8 mouse cellular contexts compared by ENCODE assay signal in the genomic region with DNA sequence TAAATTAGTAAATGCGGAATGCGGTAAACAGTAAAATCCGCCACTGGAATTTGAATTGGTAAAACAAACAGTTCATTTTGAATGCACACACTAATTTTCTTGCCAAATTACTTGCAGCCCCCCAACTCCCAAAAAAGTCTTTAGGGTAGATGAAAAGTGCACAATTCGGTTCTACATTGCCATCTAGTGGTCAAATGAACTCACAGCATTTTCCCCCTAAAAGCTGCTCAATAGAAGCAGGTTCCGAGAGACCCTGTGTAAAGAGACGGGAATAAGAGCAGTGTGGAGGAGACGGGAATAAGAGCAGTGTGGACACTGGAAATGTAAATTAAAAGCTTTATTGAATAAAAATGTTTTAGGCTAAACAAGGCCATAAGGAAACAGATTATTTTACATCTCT. TPM values are rescaled to one million over a fixed set of nuclear protein-coding genes. Genes with fewer than 3 reads are reported as not detected.
DNase-seq lines count a peak whose midpoint lies in the region; ATAC-seq and TF ChIP-seq lines count a peak whose summit lies in the region.

No protein-coding gene starts in this region.

- H3K4me2 ChIP-seq in kidney, embryonic 15.5 days: no peak overlapping the region

- no peak overlapping the region for H3K4me3 ChIP-seq in kidney, adult 2 months (ENCODE audit: insufficient read depth, low read depth, low read length)
- no peak overlapping the region for H3K4me3 ChIP-seq in kidney, embryonic 15.5 days (replicated peaks)
- no peak overlapping the region for H3K4me3 ChIP-seq in C2C12 (ENCODE audit: insufficient read depth, poor library complexity, severe bottlenecking)
- H3K4me3 ChIP-seq in MEL (ENCODE audit: control insufficient read depth in 1 of 2, insufficient read depth in 1 of 2, low read depth in 2 of 2, low read length in 2 of 2): no peak overlapping the region

- no peak overlapping the region for H3K27ac ChIP-seq in kidney, adult 2 months (ENCODE audit: insufficient read depth, low read depth, low read length)
- H3K27ac ChIP-seq in kidney, embryonic 15.5 days: no peak overlapping the region
- no peak overlapping the region for H3K27ac ChIP-seq in MEL (ENCODE audit: control insufficient read depth, low read depth, low read length)

- no peak for ATAC-seq in kidney, embryonic 15.5 days (replicated peaks; ENCODE audit: low FRiP score)

- H3K27me3 ChIP-seq in kidney, adult 2 months (replicated peaks; ENCODE audit: control insufficient read depth, insufficient read depth, low read length): no peaks in the 10 kb centered on the region
- no peaks in the 10 kb centered on the region for H3K27me3 ChIP-seq in kidney, embryonic 15.5 days
- no peaks in the 10 kb centered on the region for H3K27me3 ChIP-seq in C2C12 (ENCODE audit: control insufficient read depth, insufficient read depth, insufficient read length)
- no peaks in the 10 kb centered on the region for H3K27me3 ChIP-seq in MEL (ENCODE audit: control insufficient read depth in 1 of 2, insufficient read depth in 2 of 2, low read length in 2 of 2)

- peaks cover 6% of the 10 kb centered on the region; the same call in 1 of the 2 replicates for H3K36me3 ChIP-seq in kidney, adult 2 months (ENCODE audit: control insufficient read depth, insufficient read depth, low read length)
- H3K36me3 ChIP-seq in kidney, embryonic 15.5 days: peaks cover 46% of the 10 kb centered on the region
- H3K36me3 ChIP-seq in C2C12 (ENCODE audit: control insufficient read depth, insufficient read depth) (peaks cover 55% of the 10 kb centered on the region), MEL (ENCODE audit: control insufficient read depth in 1 of 2, insufficient read depth in 2 of 2, low read length in 2 of 2) (peaks cover 0 to 1% of the 10 kb centered on the region in 2 experiments; a peak in 2 of 4 replicates)

- peak; percentile 43 for DNase-seq in kidney, adult 2 months
- DNase-seq in MEL (ENCODE audit: low read depth, low spot score): peak; percentile 66
- peak; percentile 84 for DNase-seq in embryo, embryonic 10.5 days (ENCODE audit: low spot score)
- DNase-seq in retina, embryonic 14.5 days (ENCODE audit: low spot score): peak; percentile 87
- DNase-seq in urinary bladder, postnatal 25 days (ENCODE audit: low spot score): no peak
- no peak for DNase-seq in gastrocnemius, adult 8-10 months (ENCODE audit: low spot score in 2 of 2)

- peak; percentile 26 for TF ChIP-seq CTCF in kidney, adult 2 months (conservative IDR thresholded peaks at IDR 0.05; ENCODE audit: insufficient read depth, insufficient read length, low read depth, low read length)
- TF ChIP-seq CTCF in C2C12 (IDR thresholded peaks at IDR 0.05; ENCODE audit: control insufficient read depth, insufficient read depth, insufficient read length): peak; percentile 32
- TF ChIP-seq CTCF in MEL (IDR thresholded peaks at IDR 0.05 in 2 of 3, conservative IDR thresholded peaks at IDR 0.05 in 1 of 3; ENCODE audit: control insufficient read depth in 1 of 3, insufficient read depth in 1 of 3, low read depth in 2 of 3, low read length in 3 of 3, poor library complexity in 1 of 3, severe bottlenecking in 1 of 3): peak; percentile 50 to 100 (median 85)

- H3K79me3 ChIP-seq in C2C12 (ENCODE audit: low read depth): no peaks in the 10 kb centered on the region

- no peak overlapping the region for H3ac ChIP-seq in C2C12 (ENCODE audit: control insufficient read depth, insufficient read length, low read depth)

- TF ChIP-seq RAD21 in MEL (IDR thresholded peaks at IDR 0.05; ENCODE audit: low read depth, low read length): no peak; the same call in none of the 2 replicates

- H3K9ac ChIP-seq in kidney, embryonic 15.5 days: no peak overlapping the region
- no peak overlapping the region for H3K9ac ChIP-seq in MEL (ENCODE audit: control insufficient read depth, low read depth, low read length, poor library complexity, severe bottlenecking)

- no peaks in the 10 kb centered on the region for H3K9me3 ChIP-seq in kidney, embryonic 15.5 days (replicated peaks)
- no peaks in the 10 kb centered on the region for H3K9me3 ChIP-seq in MEL (replicated peaks; ENCODE audit: insufficient read depth, low read length)

- H3K4me1 ChIP-seq in kidney, adult 2 months (ENCODE audit: control insufficient read depth, insufficient read depth, low read length): no peaks in the 10 kb centered on the region
- H3K4me1 ChIP-seq in kidney, embryonic 15.5 days: peaks cover 6% of the 10 kb centered on the region; the same call in 1 of the 2 replicates
- H3K4me1 ChIP-seq in MEL (ENCODE audit: control insufficient read depth in 1 of 2, insufficient read depth in 2 of 2, low read length in 2 of 2): peaks cover 0 to under 1% of the 10 kb centered on the region in 2 experiments; a peak in 2 of 4 replicates

- no peaks in the 10 kb centered on the region for H3K79me2 ChIP-seq in C2C12 (ENCODE audit: control insufficient read depth, insufficient read depth)
- no peaks in the 10 kb centered on the region for H3K79me2 ChIP-seq in MEL (ENCODE audit: control insufficient read depth, insufficient read depth, low read length, poor library complexity)

- WGBS in kidney, adult 2 months: 43% methylated on average over 7 of the region's 7 CpGs
- 32% methylated on average over 7 of the region's 7 CpGs for WGBS in kidney, embryonic 15.5 days

- no peak for TF ChIP-seq EP300 in MEL (IDR thresholded peaks at IDR 0.05; ENCODE audit: low read depth in 1 of 2, low read length in 2 of 2)

- TF ChIP-seq POLR2A in kidney, adult 2 months (IDR thresholded peaks at IDR 0.05; ENCODE audit: low read depth, low read length): no peak
- no peak for TF ChIP-seq POLR2A in MEL (IDR thresholded peaks at IDR 0.05; ENCODE audit: control insufficient read depth in 1 of 2, insufficient read depth in 1 of 2, low read depth in 1 of 2, low read length in 2 of 2, poor library complexity in 1 of 2)

TF ChIP-seq in C2C12, 6 proteins besides CTCF, POLR2A, EP300 and RAD21:
- TF ChIP-seq MAX (IDR thresholded peaks at IDR 0.05) (no peak), CEBPB (IDR thresholded peaks at IDR 0.05; ENCODE audit: low read depth) (no peak), MYOD1 (IDR thresholded peaks at IDR 0.05; ENCODE audit: control insufficient read depth, insufficient read length, low read depth) (no peak), FOSL1 (IDR thresholded peaks at IDR 0.05; ENCODE audit: insufficient read depth, low read length, poor library complexity, severe bottlenecking) (no peak), MYOG (IDR thresholded peaks at IDR 0.05; ENCODE audit: control insufficient read depth, extremely low read depth, insufficient read length) (no peak), USF1 (IDR thresholded peaks at IDR 0.05; ENCODE audit: low read depth) (no peak)

TF ChIP-seq in MEL, 35 proteins besides CTCF, POLR2A, EP300 and RAD21:
- TF ChIP-seq SMC3 (IDR thresholded peaks at IDR 0.05; ENCODE audit: low read depth, low read length) (peak; percentile 92), BHLHE40 (IDR thresholded peaks at IDR 0.05; ENCODE audit: borderline replicate concordance, low read depth, low read length) (peak; percentile 29; the same call in 1 of the 2 replicates), MXI1 (IDR thresholded peaks at IDR 0.05; ENCODE audit: low read depth, low read length) (no peak), SIN3A (IDR thresholded peaks at IDR 0.05; ENCODE audit: low read length) (0 out of 2 replicates have a peak, but pooled peaks have one; percentile 20), ZC3H11A (IDR thresholded peaks at IDR 0.05; ENCODE audit: low read depth, low read length) (peak; percentile 94)

RNA-seq across cellular contexts. Expression of gene Cers5, which starts 5.5 kb away (rescaled TPM):
- 28.7 and 31.8 TPM in 2 replicates for polyA plus RNA-seq in kidney, adult 2 months (2012; rRNA removed)
- polyA plus RNA-seq in kidney, embryonic 15.5 days (2015; fragmentation: Nextera tagmentation; extraction: Ambion mirVana): 79.9 and 81.6 TPM in 2 replicates
- polyA plus RNA-seq in C2C12 (2012; fragmentation: generic; extraction: Trizol): 101 TPM
- total RNA-seq in MEL (2012; rRNA removed): 21.8 and 31.5 TPM in 2 replicates
- polyA plus RNA-seq in MEL (2012; ENCODE audit: insufficient read depth in 1 of 2, insufficient read length in 2 of 2, low read depth in 1 of 2, low replicate concordance in 2 of 2, missing spikeins in 1 of 2): 10 to 100 TPM in 1 of 2 experiments, not detected in 1; 43.5 TPM
- 1 to 10 TPM; 3.1 to 4.9 (median 3.5) TPM for total RNA-seq in gastrocnemius, adult 8-10 months (2022)

RNA-seq across cellular contexts. Expression of gene Cox14, which starts 52.7 kb away (rescaled TPM):
- polyA plus RNA-seq in kidney, adult 2 months (2012; rRNA removed): 263 and 269 TPM in 2 replicates
- polyA plus RNA-seq in kidney, embryonic 15.5 days (2015; fragmentation: Nextera tagmentation; extraction: Ambion mirVana): 184 and 185 TPM in 2 replicates
- 210 TPM for polyA plus RNA-seq in C2C12 (2012; fragmentation: generic; extraction: Trizol)
- total RNA-seq in MEL (2012; rRNA removed): 117 and 125 TPM in 2 replicates
- polyA plus RNA-seq in MEL (2012; ENCODE audit: insufficient read depth in 1 of 2, insufficient read length in 2 of 2, low read depth in 1 of 2, low replicate concordance in 2 of 2, missing spikeins in 1 of 2): 100 to 1,000 TPM in 1 of 2 experiments, not detected in 1; 113 TPM
- 100 to 1,000 TPM; 154 to 172 (median 162) TPM for total RNA-seq in gastrocnemius, adult 8-10 months (2022)

Comparison
In these comparisons a context has a peak if more than half of its experiments do, and no peak if none do; other contexts are left out.
1. DNase-seq: peak in kidney, adult 2 months (single experiment), MEL (single experiment), embryo, embryonic 10.5 days (single experiment) and retina, embryonic 14.5 days (single experiment); none in urinary bladder, postnatal 25 days (single experiment) and gastrocnemius, adult 8-10 months (0 of 2).
2. CTCF ChIP-seq: peak in every context shown above with its lines; median percentile 85 in MEL; 32 in C2C12; 26 in kidney, adult 2 months.